Mouse (Mus musculus) gonadal fat pad, adult 2 months (tissue): ENCODE data around the gene Ugt1a6b. TPM values are rescaled to one million over a fixed set of nuclear protein-coding genes. Genes with fewer than 3 reads are reported as not detected.

Source experiments
- DNase-seq: peaks from one replicate; pipeline ENCODE4 v3.0.0-alpha.2; 2012; ENCODE audit warnings: low read depth
- polyA plus RNA-seq: library from polyadenylated mRNA; depleted of rRNA; stranded (reverse); fragments of >200 nt; gene quantifications from 2 replicates; pipeline ENCODE4 v1.2.3, GENCODE M21; 2012

The Ugt1a6b gene
- polyA plus RNA-seq, 1 experiment = 62.3 TPM

DNA sequence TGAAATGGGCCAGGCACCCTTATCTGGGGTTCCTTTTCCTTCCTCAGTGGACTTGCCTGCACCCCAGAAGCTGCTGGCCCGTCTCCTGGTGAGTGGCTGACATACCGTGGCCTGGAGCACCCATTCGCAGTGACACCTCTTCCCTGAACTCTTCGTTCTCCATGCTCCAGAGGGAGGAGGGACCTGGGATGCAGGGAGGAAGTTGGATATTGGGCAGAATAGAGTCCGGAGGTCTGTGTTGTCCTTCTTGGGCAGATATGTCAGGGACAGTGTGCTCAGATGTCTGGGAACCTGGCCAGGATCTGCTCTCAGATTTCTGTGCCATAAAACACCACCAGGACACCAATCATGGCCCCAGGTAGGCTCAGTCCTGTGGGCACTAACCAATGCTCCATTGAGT is 137.0 kb downstream of the Ugt1a6b start:
- no peak for DNase-seq

DNA sequence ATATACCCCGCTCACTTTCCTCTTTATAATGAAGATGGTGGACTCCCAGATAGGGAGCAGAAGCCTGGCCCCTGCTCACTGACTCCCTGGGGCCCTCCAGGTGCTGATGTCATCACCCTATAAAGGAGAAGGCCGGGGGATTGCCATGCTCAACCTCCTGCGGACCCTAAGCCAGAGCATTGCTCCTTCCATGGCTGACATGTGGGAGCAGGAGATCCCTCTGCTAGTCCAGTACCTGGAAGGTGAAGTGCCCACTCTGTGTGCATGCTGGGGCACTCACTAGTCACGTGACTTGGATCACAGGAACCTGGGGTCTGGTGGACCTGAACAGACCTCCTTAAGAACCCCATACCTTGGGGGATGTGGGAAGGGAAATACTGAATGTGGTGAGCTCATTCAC is 137.5 kb downstream of the Ugt1a6b start:
- DNase-seq = no peak

DNA sequence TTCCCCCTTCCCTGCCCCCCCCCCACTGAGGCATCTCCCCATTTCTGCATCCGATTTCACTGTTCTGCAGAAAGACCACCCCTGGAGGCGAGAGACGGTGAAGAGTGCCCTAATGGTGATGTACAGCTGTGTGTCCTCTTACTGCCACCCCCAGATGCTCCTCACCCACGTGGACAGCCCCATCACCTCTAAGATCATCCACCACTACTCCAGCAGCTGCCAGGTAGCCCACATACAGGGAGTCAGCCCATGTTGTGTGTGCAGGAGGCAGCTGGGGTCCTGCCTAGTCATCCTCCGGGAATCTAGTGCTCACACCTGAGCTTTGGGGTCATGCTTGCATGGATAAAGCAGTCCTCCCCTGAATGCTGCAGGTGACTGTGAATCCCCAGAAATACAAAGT is 140.8 kb downstream of the Ugt1a6b start:
- DNase-seq = no peak

DNA sequence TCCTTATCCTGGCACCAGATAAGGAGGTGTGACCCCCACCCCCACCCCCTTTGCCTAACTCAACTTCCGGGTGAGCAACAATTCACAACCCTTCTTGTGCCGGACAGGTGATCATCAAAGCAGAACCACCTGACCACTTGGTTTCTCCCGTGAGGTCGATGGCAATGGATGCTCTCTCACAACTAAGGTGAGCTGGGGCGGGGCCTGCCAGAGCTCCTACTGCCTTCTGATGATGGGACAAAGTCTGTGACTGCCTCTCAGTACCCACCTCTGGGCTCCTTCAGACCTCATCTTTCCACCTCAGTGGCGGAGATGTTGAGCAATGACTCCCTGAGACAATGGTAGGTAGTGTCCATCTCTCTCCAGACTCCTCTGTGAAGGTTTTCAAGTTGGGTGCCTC is 142.8 kb downstream of the Ugt1a6b start:
- DNase-seq = no peak

DNA sequence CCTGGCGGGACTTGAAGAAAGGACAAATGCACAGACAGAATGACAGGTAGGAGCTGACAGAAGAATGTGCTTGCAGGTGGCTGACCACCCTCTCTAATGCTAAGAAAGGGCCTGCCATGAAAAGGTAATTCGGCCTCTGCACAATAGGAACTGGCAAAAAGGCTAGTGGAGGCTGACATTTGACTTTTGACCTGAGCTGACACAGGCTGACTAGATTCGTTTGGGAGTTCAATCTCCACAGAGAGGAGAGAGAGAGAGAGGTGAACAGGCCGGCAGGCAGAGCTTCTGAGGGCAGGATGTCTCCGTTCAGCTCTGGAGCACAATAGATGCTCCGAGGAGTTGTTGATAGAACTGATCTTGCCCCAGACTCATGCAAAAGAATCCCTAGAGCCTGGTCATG is 143.3 kb downstream of the Ugt1a6b start:
- DNase-seq = no peak

DNA sequence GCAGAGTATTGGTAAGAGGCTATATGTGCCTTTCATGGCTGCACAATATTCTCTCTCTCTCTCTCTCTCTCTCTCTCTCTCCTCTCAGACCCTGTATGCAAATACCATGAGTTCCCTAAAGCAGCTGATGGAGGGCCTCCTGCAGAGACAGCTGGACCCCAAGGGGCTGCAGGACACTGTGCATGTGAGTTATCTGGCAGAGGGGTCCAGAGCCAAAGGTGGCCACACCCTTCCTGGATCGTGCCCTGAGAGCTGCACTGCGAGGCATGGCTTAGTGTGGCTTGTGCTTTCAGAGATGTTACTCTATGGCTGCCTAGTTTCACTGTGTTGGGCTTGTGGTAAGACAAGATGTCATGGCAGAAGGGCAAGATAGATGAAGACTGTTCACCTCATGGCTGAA is 144.6 kb downstream of the Ugt1a6b start:
- no peak for DNase-seq

DNA sequence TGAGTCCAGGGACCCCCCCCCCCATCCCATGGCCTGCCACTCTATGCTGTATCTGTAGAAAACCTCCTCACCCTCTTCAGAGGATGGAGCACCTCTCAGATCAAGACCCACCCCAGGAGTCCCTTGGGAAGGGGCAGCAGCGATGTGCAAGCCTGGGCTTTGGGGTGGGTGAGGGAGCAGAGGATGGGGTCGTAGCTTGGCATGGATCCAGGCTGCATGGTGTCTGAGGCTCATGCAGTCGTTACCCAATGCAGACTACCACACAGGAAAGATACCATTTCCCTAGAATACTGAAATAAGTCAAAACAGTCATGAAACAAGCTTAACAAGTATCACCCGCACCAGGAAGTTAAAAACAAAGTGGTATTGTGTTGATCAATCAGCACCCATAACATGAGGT is 145.6 kb downstream of the Ugt1a6b start:
- DNase-seq = no peak

DNA sequence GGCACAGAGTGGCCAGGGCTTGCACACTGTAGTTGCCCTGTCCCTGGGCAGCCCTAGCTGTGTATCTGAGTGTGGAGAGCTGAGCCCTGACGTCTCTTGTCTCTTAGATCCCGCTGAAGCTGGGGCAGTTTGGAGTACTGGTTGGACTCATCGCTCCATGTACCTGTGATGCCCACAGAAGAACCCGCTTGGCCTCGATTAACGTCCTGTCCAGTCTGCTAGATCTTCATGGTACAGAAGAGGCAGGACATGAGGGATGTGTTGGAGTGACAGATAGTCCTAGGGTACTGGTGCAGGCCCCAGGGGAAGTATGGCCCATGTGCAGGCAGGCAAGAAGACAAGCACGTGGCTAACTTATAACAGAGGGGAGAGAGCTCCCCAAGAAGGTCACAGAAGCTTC is 146.5 kb downstream of the Ugt1a6b start:
- no peak for DNase-seq

DNA sequence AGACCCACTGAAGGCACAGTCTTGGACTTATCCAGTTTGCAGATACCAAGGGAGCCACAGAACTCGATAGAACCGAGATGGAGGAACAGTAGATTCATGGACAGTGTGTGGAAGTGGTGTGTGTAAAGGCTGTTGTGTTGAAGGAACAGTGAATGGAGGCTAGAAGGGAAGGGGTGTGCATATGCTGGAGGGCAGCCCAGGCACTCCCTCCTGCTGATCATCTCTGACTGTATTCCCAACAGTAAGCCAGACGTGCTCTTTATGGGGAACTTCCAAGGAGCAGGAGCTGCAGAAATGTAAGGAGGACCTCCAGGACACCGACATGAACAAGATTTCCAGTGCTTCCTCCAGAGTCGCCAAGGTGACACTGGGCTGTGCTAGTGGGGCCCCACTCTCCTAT is 147.0 kb downstream of the Ugt1a6b start:
- DNase-seq = no peak

DNA sequence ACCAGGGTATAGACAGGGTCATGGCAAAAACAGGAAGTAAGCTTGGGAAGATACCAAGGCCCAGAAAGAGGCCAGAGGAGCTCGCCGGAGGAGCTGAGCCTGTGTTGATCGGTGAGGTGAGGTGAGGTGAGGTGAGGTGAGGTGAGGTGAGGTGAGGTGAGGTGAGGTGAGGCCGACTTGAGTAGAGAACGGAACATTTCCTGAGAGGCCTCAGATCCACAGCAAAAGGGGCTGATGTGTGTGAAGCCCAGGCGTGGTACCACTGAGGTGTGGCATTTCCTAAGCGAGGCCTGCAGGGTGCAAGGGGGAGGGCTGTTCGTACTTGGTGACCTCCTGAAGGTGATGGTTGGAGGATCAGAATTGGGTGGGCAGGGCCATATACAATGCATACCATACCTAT is 150.1 kb downstream of the Ugt1a6b start:
- DNase-seq = no peak

DNA sequence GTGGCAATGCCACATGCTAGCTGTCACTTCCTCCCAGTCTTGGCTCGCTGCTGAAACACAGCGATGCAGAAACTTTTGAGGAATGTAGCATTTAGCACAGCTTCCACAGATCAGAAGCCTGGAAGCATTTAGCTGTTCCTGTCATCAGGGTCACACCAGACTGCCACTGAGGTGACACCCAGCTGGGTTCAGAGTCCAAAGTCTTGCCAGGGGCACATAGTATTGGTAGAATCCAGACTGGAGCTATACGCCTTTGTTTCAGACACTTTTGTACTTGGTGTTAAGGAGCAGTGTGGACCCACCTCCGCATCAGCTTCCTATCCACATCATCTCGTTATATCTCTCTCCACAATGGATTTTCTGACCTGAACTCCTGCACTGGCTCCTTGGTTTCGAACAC is 150.5 kb downstream of the Ugt1a6b start:
- DNase-seq = no peak

DNA sequence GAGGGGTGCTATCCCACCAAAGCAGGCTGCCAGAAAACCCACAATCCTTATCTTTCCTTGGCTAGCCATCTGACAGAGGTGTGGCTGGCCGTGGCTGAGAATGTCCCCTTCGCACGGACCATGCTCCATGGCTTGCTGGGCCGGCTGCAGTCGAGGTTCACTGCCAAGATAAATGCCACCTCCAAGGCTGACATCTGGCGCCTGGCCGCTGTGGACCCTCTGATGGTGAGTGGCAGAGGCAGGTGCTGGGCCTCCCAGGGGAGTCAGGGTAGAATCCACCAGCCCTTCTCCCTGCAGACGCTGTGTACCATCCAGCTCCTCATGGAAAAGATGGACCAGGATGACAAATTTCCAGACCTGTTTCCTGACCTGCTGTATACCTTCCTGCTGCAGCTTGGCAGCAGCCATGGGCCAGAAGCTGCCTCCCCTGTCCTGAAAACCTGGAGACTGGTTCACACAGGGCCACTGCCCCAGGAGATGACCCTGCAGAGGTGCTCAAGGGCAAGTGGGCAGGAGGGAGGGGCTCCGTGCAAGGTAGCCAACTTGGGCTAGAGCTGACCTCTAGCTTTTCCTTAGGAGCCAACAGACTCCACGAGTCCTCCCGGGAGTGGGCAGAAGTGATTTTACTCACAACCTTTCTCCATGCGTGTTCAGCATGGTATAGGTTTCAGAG is 151.9 kb downstream of the Ugt1a6b start:
- no peak for DNase-seq

DNA sequence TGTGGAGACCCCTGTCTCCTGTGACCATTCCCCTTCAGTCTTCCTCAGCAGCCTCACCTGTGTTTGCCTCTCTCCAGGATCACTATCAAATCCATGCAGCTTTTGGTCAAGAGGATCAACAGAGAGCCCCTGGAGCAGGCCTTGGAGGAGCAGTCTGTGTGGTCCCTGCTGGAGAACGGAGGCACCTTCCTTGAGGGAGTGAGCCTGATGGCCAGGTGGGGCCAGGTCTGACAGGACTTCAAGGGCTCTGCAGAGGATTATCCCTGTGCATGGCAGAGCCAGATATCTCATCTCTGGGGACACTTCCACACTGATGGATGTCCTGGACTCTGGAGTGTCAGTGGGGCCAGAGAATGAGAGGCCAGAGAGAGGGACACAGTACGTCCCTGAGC is 152.4 kb downstream of the Ugt1a6b start:
- DNase-seq = no peak

DNA sequence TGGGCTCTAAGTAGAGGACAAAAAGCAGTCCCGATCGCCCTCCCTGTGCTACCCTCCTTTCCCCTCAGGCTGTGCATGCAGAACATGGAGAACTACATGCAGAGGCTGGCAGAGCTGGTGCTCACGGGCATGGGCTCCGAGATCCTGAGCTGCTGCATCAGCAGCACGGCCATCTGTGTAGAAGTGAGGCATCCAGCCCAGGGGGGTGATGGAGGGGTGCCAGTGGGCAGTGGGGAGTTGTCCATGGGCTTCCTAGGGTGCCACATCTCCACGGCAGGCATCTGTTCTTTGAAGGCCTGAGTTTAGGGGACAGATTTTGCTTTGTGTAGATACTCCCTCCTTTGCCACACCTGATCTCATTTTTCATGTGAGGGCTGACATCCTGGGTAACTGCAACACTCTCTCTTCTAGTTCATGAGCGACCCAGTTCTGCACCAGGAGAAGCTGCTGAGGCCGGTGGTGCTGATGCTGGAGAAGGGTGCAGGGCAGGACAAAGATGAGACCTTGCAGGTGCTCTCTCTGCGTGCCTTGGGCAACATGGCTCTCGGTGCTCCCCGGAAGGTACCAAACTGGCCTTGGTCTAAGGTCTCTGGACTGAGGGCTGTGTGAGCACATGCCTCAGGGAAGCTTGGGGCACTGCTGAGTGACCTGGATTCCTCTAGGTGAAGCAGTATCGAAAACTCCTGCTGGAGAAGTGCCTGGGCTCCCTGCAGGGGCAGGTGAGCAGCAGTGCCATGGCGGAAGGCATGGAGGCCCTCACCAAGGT is 153.1 kb downstream of the Ugt1a6b start:
- DNase-seq = no peak

DNA sequence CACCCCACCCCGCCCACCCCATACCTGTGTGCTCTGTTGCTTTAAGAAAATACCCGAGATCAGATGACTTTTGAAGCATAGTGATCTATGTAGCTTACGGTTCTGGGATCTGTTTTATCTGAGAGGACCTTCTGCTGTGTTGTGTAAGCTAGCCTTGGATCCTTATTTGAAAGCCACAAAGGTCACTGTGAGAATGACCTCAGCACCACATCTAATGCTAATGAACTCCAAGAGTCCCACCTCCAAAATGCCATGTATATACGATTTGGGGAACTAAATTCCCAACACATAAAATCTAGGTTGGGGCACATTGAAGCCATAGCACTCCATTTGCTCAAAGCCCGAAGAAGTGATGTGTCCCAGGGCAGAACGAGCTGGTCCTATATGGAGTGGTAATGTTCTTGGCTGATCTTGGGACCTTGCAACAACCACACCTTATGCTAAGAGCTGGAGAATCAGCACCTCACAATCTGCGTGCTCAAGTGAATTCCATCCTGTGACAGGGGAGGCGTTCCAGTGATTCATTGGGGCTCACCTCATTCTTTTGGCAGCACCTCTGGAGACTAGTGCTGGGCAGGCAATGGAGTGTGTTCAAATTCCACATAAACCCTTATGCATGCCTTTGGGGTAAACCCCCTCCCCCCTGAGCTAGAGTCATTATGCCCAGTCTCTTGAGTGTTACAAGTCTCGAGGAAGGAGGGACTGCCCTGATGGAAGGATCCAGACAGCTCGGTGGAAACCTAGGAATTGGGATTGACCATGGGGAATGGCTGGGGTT is 154.0 kb downstream of the Ugt1a6b start:
- DNase-seq = no peak

DNA sequence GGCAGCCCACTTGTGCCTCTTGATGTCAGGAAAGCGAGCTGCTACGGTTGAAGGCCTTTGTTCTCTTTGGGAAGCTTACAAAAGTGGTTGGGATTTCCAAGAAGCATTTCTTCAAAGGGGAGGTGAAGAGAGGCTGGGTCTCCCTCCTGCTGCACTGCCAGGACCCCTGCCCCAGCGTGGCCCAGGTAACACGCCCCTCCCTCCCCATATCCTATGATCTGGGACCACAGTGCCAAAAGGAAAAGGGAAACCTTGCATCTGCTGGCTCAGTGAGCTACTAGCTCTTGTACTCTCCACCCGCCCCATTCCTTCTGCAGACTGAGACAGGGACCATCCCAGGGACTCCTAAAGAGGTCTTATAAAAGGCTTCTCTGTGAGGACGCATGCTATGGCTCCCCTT is 154.6 kb downstream of the Ugt1a6b start:
- DNase-seq = no peak

DNA sequence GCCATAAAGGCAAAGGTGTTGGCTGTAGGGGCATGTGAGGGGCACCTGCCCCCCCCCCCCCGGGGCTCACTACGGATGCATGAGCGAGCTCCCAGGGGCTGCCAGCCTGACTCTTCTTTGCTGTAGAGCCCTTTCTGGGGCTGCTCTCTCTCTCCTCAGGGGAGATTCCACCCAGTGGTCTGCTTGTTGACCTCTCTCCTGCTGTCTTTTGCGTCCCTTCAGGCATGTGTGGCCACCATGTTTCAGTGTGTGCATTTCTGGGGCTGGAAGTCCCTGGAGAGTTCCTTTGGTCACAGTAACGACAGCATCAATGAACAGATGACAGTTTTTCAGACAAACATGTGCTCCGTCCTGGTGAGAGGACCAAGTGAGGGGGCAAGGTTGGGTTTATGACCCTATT is 155.3 kb downstream of the Ugt1a6b start:
- no peak for DNase-seq

DNA sequence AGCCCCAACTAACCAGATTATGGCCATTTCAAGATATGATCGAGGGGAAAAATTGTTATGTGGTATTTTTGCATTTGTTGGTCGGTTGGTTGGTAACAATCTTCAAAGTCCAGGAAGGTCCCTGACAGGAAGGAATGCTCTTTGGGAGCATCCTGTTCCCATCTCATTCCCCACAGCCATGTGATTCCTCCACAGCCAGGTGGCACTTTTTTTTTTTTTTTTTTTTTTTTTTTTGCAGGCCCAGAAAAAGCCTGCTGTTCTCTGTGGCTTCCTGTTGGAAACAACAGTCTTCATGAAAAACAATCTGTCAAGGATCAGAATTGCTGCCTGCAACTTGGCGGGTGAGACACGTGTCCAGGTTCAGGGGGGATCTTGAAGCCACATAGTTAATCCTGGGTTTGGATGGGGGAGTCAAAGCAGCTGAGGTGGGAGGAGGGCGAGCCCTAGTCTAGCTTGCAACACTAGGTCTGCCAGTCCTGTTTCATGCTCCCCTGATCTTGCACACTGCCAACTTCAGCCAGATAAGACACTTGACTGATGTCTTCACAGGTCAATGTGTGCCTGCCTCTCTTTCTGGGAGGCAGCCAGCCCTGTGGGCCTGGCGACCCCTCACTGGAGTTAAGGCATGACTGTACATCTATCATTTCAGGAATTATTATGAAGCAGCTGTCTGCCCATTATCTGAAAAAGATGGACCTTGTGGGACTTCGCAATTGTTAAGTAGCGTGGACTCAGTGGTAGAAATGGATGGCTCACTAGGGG is 156.0 kb downstream of the Ugt1a6b start:
- no peak for DNase-seq

DNA sequence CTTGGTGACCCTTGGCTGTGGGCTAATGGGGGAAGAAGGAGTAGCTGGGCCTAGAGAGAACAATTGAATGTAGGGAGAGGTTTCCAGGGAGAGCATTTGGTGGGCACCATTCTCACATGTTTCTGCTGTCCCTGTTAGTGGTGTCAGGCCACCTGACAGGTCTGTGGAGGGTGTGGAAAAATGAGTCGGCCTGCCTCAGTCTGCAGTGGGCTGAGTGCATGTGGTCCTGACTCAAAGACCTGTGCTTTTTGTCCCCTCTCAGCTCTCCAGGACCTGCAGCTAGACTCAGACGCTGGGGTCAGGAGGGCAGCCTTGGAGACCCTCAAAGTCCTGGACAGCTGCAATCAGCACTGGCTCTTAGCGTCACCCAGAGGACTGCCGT is 156.6 kb downstream of the Ugt1a6b start:
- DNase-seq = no peak

DNA sequence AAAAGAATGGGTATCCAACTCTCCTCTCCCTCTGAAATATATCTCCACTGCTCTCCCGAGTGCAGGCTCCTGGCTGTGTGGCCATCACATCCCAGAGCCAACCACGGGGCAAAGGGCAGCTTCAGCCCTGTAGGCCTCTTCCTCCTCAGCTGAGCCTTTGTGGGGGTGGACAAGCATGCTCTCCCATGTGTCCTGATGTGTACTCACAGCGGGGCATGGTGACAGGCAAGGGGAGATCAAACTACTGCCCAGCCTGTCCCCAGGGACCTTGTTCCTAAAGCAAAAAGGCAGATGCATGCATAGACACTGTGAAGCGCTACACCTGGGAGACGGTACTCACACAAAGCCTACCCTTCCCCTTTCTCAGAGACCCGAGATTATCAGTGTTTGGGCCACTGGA is 157.1 kb downstream of the Ugt1a6b start:
- no peak for DNase-seq

DNA sequence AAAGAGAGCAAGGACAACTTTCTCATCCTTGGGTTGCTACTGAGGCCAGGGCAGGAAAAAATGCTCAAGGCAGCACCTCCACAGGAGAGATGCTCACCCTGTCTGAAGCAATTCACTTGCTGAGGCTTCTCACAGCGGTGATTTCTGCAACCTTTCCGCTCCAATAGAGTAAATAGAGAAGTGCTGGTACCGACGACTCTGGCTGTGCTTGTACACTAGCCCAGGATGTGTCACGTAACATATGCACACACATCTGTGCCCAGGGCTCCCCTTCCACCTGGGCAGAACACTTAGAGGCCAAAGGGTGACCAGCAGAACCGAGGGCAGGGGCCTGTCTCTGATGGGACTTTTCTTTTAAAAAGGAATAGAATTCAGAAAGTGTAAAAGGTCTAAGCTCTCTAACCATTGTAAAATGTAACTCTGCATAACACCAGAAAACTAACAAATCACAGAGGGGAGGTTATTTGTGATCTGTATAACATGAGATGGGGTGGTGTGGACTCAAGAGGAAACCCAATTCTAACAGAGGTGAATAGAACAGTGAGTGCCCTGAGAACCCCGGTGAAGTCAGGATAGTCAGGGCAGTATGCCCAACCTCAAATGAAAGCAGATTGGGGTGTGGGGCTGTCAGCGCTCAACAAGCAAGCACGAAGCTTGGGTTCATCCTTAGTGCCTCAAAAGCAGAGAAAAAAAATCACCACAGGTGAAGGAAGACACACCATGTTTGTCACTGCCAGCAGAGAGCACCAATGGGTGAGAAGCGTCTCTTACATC is 157.7 kb downstream of the Ugt1a6b start:
- no peak for DNase-seq
